Mouse (Mus musculus) heart, adult 2 months (tissue): ENCODE measurements around the gene Gm15155.

Source experiments
- CTCF ChIP-seq: fragments of 200-600 bp; IDR thresholded peaks from 2 replicates; pipeline ENCODE4 v1.8.1; 2022; ENCODE audit warnings: antibody characterized with exemption, mild to moderate bottlenecking, moderate library complexity
- POLR2A ChIP-seq: fragments of 200-500 bp; IDR thresholded peaks from 2 replicates; pipeline ENCODE4 v1.6.1; 2011; ENCODE audit warnings: mild to moderate bottlenecking, low read depth, low read length, control low read depth; ENCODE audit not compliant: insufficient read depth

- TF ChIP-seq CTCF (no peak), POLR2A (no peak)
Measured at GRCm38 (mm10) chrX:155579791-155580190, 44.8 kb upstream of the Gm15155 start.
